Mouse (Mus musculus) adrenal gland, adult 2 months (tissue): ENCODE data around the gene Mrnip. TPM values are rescaled to one million over a fixed set of nuclear protein-coding genes. Genes with fewer than 3 reads are reported as not detected.
A peak's percentile ranks its signal among the peaks of the same experiment; 100 is the strongest.
"Not testable (repeated sequence)": the region's sequence is repeated elsewhere in the genome, so short reads cannot be mapped to it uniquely, and the experiment has no call there.

Source experiments
- DNase-seq: peaks from one replicate; pipeline ENCODE4 v3.0.0; 2021
- long read RNA-seq: library from polyadenylated mRNA; stranded (forward); transcript quantifications from one replicate; pipeline ENCODE4 v2.0.0, GENCODE M21; 2021
- polyA plus RNA-seq: library from polyadenylated mRNA; depleted of rRNA; stranded (reverse); fragments of >200 nt; gene quantifications from 2 replicates; pipeline ENCODE4 v1.2.3, GENCODE M21; 2012; rRNA removed
- total RNA-seq, 2 experiments: library from RNA; stranded (reverse); gene quantifications; 2 replicates each; pipeline ENCODE4 v1.2.3; 2021

The Mrnip gene
- 10 to 100 TPM in 1 of 2 experiments, 1 to 10 TPM in 1; 4.9 to 11.5 TPM for total RNA-seq
- polyA plus RNA-seq, result 6.6 and 8.7 TPM in 2 replicates
- long read RNA-seq, transcript Mrnip-201 (7 exons, 1,142 nt), result major isoform, 7 of 10 reads
- long read RNA-seq, partial matches to known transcripts, result 3 of 10 reads
- long read RNA-seq, other reads (novel, unspliced or antisense), result 0 of 10 reads

DNA sequence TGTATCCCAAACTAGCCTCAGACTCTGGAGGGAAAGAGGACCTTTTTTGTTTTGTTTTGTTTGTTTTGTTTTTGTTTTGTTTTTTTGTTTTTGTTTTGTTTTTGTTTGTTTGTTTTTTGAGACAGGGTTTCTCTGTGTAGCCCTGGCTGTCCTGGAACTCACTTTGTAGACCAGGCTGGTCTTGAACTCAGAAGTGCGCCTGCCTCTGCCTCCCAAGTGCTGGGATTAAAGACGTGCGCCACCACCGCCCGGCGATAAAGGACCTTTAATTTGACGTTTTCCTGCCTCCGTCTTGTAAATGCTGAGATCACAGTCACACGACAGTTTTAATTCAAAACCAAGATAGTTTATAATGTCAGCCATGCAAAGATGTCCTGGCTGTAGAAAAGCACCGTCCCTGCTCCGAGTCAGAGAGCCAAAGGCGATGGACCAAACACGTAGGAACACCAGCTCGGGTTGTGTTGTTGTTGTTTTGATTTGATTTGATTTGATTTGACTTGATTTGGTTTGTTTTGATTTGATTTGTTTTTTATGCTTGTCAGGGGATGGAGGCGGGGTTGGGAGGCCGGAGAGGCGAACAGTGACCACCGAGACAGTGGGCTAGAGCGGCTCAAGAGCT is at the start of gene Mrnip:
Gene Mrnip (plus strand): TSS at position 334 of the 619 bp plus-strand sequence.
- DNase-seq, result not testable (repeated sequence)

DNA sequence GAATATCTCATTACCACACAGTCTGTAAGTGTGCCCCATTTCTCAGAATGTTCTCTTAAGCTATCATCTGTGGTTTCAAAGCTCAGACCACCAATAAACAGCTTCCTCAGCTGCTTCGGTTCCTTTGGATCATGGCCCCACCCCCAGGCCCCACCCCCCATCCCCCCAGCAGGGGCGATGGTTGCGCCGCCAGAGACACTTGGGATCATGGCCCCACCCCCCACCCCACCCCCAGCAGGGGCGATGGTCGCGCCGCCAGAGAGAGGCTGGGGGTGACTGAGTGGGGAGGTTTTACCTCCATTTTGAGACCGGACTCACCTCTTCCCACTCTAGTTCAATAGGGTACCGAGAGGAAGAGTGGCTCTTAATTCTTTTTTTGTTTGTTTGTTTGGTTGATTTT is 46.5 kb upstream of the Mrnip start:
- DNase-seq, result no peak

DNA sequence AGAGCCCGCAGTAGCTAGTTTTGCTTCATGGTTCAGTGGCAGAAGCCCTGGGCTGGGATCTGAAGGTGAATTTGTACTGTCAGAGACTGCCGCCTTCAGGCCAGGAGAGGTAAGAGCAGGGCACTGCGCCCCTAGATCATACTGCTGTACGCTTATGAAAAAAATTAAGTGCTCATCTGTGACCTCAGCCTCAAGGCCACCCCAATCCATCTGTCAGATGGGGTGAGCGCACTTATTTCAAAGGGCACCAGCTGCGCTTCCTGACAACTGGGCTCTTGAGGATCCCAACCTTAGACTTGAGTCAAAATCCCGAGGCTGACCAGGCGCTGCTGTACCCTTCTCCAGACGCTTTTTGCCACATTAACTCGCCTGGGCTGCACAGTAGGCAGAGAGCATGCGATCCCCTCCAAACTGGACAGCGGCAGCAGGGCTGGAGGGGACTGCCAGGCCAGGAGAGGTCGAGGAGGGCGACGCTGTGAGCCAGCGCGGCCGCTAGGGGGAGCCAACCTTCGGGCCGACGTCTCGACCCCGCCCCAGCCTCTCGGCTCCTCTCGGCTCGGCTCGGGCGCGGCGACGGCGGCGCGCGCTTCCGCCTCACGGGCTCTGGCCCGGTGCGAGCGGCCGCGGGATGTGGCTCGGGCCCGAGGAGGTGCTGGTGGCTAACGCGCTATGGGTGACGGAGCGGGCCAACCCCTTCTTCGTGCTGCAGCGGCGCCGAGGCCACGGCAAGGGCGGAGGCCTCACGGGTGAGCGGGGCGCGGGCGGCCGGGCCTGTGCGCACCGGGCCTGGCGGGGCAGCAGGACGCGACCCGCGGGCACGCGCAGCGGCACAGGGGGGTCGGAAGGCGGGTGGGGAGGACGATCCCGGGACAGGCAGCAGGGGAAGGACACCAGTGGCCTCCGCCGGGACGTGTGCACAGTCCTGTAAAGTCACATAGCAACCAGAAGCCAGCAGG is 43.2 kb upstream of the Mrnip start, which contains the start of gene Tbc1d9b:
Gene Tbc1d9b (plus strand): TSS at position 586 of the 956 bp plus-strand sequence.
- DNase-seq, result peak; percentile 95

DNA sequence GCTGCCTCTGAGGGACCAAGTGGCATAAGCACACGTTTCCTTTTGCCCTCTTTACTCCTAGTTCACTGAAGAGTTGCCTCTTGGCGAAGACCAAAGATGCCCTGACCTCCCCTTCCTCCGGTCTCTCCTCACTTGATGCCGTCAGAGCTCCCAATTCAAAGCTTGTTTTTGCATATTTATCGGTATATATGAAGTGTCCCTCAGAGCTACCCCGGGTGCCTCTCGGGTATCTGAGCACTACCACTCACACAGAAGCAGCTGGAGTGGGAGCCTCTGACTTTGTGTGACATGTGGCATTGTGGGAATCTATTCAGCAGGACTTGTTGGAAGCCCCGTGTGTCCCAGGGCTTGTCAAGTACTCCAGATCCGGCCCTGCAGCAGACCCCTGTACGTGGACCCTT is 42.4 kb upstream of the Mrnip start:
- DNase-seq, result no peak

DNA sequence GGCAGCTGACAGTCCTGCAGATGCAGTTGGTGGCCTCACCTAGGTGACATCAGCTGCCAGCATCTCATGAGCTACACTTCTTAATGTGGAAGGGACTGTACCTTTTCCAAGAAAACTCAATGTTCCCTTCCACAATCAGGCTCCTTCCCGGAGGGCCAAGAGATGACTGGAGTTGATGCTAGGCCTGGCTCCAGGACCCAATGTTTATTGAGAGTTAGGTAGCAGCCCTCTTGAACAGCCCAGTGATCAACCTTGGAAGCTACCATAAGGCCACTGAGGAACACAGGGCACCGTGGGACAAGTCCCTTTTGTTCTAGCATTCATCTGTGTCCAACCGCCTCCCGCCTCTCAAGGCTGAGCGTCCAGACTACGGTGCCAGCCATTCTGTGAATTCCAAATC is 42.0 kb upstream of the Mrnip start:
- DNase-seq, result no peak

DNA sequence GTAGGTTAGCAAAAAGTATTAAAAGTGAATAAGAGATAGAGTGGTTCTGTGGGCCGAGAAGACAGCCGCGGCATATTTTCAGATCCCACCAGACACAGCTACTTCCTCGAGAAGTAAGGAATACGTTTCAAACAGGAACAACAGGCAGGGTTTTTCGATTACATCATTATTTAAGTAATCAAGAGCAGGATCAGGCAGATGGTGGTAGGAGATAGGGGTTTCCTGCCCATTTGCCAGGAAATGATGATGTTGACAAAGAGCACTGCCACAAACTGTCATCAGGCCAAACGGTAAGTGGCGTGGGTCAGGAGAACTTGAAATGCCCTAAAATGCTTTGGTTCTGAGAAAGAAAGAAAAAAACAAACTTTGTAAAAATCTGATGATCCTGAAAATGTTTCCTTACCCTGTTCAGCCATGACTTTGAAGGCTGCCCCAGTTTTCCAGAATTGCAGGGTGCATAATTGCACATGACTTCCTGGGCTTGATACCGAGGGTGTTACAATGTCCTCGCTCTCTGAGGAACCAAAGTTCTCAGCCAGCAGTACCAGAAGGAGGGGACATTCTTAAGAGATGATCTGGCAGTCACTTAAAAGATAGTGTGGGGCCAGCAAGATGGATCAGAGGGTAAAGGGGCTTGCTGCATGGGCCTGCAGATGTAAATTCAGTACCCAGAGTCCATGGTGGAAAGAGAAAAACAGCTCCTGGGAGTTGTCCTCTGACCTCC is 39.9 kb upstream of the Mrnip start:
- DNase-seq, result no peak

DNA sequence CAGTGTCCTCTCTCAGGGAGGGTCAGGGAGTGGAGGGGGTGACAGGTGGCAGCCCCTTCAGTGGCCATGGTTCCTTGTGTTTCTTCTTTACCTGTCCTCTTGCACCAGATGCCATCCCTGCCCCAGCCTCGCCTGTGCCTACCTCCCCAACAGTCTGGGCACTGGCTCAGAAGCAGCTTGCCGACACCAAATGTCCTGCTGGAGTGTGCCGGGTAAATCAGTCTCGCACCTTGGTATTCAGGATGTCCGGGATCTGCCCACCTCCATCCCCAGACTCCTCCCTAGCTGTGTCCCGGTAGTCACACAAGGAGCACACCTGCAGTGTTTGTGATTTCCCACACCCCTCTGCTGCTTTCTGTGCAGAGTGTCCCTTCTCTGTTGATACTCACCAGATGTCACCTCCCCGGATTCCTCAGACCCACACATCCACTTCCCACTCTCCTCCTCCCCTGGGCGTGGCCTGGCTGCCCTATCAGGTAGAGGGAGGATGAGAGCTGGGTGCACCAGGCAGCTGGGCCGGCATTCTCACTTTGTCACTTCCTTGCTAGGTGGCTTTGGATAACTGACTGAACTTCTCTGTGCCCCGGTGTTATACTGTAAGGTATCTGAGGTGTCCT is 35.9 kb upstream of the Mrnip start:
- DNase-seq, result no peak

DNA sequence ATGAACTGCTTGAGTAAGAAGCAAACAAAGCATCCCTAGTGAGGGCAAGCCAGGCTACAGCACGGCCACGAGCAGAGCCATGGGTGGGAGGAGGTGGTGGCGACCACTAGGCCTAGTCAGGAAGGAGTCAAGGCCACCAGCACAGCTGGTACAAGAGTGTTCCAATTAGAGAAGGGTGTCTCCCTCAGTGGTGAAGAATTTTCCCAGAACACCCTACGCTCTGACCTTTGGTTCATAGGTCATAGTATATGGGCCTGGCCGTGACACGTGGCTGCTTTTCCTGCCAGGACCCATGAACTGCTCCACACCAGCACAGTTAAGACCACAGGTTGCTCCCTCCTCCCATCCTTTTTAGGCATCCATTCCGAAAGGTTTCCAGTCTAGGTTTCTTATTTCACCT is 34.7 kb upstream of the Mrnip start:
- DNase-seq, result no peak

DNA sequence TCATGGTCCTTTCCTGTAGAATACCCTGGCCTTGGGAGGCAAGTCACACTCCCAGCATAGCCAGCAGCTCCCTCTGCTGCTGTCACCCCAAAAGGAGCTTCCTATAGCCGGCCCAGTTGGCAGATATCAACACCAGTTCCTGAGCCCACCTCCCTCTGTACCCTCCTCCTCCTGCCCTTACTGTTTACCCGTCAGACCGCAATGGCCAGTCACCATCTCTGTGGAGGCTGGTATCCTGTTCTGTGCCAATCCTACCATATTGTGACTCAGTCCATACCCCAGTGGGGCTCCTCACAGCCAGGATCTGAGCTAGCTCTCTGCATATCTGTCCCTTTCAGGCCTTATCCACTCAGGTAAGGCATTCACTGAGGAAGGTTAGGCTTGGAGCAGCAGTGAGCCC is 28.7 kb upstream of the Mrnip start:
- DNase-seq, result no peak

DNA sequence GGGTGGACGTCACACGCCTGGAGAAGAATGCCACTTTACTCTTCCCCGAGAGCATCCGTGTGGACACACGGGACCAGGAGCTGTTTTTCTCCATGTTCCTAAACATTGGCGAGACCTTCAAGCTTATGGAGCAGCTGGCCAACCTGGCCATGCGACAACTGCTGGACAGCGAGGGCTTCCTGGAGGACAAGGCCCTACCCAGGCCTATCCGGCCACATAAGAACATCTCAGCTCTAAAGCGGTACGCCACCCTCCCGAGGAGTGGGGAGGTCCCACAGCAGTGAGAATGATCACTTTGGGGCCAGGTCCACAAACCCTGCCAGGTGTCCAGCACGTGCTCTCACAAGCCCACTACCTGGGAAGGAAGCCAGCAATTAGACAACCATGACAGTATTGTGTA is 28.1 kb upstream of the Mrnip start:
- DNase-seq, result no peak

DNA sequence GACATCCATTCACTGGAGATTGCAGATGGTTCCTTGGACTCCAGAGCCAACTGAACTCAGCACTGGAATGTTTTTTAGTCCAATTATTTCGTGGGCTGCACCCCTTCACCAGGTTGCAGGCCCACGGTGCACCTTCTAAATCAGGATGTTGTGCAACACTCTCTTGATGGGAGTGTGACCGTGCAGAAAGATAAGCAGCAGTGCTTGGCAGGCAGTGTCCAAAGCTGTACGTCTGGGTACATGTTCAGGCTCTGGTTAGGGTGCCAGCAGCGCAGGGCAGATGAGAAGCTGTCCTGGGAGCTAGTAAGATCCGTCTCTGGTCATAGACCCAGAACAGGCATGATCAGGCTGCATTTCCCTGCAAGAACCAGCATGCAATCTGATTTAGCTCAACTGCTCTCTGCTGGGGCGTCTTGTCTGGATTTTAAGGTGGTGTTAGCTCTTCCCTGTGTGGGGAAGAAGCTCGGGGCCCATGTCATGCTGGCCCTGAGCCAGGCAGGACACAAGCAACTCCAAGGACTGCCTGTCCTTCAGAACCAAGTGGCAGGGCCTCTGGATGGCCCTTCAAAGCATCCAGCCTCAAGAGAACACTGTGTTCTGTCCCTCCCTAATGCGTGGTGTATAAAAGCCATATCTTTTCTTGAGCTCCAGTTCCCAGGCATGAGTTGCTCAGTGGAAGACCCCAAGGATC is 26.8 kb upstream of the Mrnip start:
- DNase-seq, result peak; percentile 72

DNA sequence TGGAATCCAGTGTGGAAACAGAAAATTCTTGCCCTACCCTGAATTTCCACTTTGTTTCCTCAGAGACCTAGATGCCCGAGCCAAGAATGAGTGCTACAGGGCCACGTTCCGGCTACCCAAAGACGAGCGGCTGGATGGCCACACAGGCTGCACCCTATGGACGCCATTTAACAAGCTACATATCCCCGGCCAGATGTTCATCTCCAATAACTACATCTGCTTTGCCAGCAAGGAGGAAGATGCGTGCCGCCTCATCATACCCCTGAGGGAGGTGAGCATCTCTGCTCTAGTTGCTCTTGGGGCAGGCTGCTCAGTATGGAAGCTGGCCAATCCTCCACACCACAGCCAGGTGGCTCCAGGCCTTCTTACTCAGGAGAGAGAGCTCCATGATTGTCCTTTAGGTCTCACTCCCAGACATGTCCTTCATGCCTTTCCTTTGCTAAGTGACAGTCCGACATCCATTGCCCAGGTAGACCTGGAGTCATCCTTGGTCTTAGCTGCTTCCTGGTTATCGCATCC is 26.2 kb upstream of the Mrnip start:
- DNase-seq, result no peak

DNA sequence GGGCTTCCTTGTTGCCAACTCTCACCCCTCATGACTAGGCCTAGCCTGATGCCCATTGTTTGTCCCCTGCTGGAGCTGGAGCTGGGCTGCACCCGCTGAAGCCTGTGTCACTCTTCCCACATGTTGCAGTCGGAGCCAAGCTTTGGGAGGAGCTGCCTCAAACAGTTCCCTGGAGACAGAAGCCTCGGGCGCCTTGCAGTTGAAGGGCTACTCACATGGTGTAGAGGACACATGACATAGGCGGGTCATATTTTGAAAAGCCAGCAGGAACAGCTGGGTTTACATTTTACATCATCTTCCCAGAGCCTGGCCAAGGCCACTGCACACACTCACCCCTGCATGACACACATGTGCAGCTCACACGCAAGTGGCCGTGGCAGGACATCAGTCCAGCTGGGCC is 25.0 kb upstream of the Mrnip start:
- peak; percentile 46 for DNase-seq

DNA sequence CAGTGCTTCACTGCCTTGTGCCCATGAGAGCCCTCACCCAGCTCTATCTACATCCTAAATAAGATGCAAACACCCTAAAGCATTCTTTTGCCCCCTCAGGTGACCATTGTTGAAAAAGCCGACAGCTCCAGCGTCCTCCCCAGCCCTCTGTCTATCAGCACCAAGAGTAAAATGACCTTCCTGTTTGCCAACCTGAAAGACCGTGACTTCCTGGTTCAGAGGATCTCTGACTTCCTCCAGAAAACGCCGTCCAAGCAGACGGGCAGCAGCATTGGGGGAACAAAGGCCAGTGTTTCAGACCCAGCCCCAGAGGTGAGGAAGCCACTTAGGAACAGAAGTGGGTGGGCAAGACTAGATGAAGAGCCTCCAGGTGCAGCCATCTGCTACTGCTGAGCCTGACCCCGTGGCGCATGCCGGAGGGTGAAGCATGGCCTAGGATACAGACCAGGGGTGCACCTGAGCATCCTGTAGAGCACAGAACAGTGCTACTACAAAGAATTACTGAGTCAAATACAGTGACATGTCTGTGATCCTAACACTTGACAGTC is 24.6 kb upstream of the Mrnip start:
- DNase-seq, result no peak

DNA sequence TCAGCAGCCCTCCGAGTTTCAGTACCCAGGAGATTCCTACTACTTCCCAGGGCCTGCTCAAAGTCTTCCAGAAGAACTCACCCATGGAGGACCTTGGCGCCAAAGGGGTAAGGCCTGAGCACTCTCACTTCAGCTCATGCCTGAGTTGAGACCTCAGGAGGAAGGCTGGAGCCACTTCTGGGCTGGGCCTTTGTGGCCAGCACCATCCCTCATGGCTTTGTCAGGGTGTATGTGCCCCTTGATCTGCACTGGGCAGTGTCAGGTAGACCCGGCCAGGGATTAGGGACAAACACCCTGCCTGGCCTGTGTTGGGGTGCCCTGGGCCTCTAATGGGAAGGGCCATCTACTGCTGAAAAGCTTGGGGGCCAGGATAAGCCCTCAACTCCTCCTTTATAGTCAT is 22.9 kb upstream of the Mrnip start:
- DNase-seq, result no peak

DNA sequence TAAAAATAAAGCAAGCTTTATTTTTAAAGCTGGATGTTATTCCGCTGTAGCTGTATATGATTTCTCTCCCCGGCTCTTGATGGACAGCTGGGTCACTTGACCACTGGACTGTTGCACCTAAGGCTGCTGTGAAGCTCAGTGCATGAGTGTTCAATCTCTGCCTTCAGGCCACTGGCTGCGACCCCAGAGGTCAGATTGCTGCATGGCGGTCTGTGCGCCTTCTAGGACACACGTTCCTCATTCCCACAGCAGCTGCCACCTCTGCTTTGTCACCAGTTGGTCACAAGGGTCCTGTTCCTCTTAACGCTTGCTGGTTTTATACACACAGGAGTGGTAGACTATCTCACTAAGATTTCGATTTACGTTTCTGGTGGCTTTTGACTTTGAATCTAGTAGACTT is 20.1 kb upstream of the Mrnip start:
- DNase-seq, result no peak

DNA sequence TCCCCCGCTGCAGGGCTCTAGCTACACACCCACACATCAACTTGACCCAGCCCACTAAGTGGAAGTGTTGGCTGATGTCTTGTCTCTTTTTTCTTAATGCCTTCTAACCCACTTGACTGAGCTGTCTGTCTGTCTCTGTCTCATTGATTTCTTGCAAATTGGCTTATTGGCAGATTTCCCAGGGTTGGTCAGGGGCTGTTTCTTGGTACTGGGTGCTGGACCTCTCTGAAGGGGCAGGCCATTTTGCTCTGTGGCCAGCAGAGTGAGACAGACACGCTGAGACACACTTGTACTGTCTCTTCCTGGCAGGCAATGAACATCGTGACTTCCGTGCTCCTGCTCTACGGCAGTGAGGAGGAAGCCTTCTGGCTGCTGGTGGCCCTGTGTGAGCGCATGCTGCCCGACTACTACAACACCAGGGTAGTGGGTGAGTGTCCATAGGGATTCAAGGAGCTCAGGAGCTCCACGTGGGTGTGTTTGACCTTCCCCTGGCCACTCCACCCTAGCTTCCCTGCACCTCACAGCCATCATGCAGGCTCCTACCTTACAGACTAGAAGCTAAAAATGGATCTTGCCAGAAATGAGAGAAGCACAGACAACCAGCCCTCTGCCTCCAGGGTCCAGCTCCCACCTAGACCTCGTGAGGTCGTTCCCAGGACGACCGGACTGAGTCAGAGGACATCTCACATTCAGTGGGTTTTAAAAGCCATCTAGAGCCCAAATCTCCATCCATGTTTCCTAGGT is 19.3 kb upstream of the Mrnip start:
- no peak for DNase-seq

DNA sequence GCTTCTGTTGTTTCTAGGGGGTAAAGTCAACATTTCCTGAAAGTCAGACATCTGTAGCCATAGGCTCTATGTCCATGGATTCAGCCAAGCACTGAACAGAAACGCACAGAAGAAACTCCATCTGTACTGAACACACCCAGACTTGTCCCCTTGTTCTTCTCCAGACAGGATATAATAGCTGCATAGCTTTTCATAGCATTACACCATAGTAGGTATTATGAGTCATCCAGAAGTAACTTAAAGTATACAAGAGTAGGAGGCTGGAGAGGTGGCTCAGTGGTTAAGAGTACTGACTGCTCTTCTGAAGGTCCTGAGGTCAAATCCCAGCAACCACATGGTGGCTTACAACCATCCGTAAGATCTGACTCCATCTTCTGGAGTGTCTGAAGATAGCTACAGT is 18.5 kb upstream of the Mrnip start:
- no peak for DNase-seq

DNA sequence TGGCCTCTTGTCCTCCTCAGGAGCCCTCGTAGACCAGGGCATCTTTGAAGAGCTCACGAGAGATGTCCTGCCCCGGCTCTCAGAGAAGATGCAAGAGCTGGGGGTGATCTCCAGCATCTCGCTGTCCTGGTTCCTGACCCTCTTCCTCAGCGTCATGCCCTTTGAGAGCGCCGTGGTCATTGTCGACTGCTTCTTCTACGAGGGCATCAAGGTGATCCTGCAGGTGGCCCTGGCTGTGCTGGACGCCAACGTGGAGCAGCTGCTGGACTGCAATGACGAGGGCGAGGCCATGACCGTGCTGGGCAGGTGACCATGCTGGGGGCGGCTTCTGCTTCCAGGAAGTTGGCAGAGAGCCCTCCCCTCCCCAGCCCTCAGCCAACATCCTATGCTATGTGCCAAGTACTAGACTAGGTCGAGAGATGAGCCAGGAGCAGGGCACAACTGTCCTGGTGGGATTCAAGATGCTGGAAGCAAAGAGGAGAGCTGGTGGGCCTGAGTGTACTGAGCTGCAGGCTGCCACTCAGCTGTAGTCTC is 17.5 kb upstream of the Mrnip start:
- no peak for DNase-seq

DNA sequence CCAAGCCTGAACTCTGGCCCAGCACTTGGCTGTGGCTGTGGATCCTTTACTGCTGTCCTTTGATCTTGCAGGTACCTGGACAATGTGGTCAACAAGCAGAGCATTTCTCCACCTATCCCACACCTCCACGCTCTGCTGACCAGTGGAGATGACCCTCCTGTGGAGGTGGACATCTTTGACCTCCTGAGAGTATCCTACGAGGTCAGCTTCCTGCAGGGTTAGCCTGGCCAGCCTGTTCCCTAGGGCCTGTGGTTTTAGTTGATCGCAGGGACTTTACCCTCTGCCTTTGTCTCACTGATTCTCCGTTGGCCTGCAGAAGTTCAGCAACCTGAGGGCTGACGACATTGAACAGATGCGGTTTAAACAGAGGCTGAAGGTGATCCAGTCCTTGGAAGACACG is 15.9 kb upstream of the Mrnip start:
- DNase-seq, result no peak
